Mouse (Mus musculus) kidney, embryonic 16.5 days (tissue): ENCODE measurements around the gene Fam214b. TPM values are rescaled to one million over a fixed set of nuclear protein-coding genes. Genes with fewer than 3 reads are reported as not detected.

Experiments used
- ATAC-seq: fragments of 200-750 bp; cut with Nextera tagmentation; 2 replicates; pipeline ENCODE4 v1.8.0; 2017; ENCODE audit warnings: moderate TSS enrichment; ENCODE audit not compliant: low FRiP score, low TSS enrichment
- H3K27ac ChIP-seq: fragments of 300-500 bp; sonication (generic); 2 replicates; pipeline ENCODE4 v1.5.1; 2014; ENCODE audit warnings: low read length
- H3K27me3 ChIP-seq: fragments of 300-500 bp; sonication (generic); 2 replicates; pipeline ENCODE4 v1.6.1; 2014; ENCODE audit warnings: low read length, control low read depth, mixed read lengths; ENCODE audit not compliant: insufficient read depth
- H3K36me3 ChIP-seq: fragments of 300-500 bp; sonication (generic); 2 replicates; pipeline ENCODE4 v1.6.1; 2014; ENCODE audit warnings: low read length, control low read depth, mixed read lengths; ENCODE audit not compliant: insufficient read depth
- H3K4me1 ChIP-seq: fragments of 300-500 bp; sonication (generic); 2 replicates; pipeline ENCODE4 v1.6.1; 2014; ENCODE audit warnings: low read length, control low read depth, mixed read lengths; ENCODE audit not compliant: insufficient read depth
- H3K4me2 ChIP-seq: fragments of 300-500 bp; sonication (generic); replicated peaks from 2 replicates; pipeline ENCODE4 v1.6.1; 2014; ENCODE audit warnings: low read depth, low read length
- H3K4me3 ChIP-seq: fragments of 300-500 bp; sonication (generic); 2 replicates; pipeline ENCODE4 v1.5.1; 2014; ENCODE audit warnings: mild to moderate bottlenecking, low read length
- H3K9ac ChIP-seq: fragments of 300-500 bp; sonication (generic); replicated peaks from 2 replicates; pipeline ENCODE4 v1.6.1; 2014; ENCODE audit warnings: low read length
- H3K9me3 ChIP-seq: fragments of 300-500 bp; sonication (generic); 2 replicates; pipeline ENCODE4 v1.6.1; 2016; ENCODE audit warnings: low read length, control low read depth
- WGBS: fragments of 180-500 bp; shearing (Covaris S2); extraction: QIAGEN DNeasy Blood & Tissue Kit; methylation state at CpG from one replicate; pipeline ENCODE4 v1.1.7; 2014; 5-methylcytosine and 5-hydroxymethylcytosine counted together
- polyA plus RNA-seq: library from polyadenylated mRNA; unstranded; fragments of >200 nt; fragmentation: Nextera tagmentation; extraction: Ambion mirVana; gene quantifications from 2 replicates; pipeline ENCODE4 v1.2.1, GENCODE M21; 2015

The Fam214b gene
- polyA plus RNA-seq, 1 experiment from 2014 or later, result 11.7 TPM

DNA sequence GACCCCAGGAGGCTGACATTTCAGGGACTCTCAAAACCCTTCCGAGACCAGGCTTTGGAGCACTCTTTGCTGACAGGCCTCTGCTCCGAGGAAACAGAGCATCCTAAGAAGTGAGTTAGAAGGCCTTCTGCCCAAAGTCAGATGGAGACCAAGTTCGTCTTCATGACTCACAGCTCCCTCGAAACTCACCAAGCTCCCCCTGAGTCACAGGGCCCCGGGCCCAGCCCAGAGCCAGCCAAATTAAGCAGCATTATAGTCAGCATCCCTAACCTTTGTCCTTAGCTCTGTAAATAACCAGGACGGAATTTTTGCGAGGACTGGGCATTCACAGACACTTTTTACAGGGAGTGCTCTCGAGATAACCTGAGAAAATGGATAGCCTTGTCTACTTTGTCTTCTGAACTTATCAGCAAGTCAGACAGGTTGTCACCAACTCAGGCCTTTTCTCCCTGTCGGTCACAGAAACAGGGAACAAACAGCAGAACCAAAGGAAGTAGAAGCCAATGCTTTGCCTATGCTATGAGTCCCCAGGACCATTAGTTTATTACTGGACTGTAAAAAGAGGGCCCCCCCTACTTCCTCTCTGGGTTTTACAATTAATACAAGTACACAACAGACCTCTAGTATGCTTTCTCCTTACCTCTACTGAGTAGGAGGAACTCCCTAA lies 5.0 kb downstream of the Fam214b start:
- peaks cover 5% of the 10 kb centered on the region; the same call in 1 of the 2 replicates for H3K36me3 ChIP-seq
- H3K9ac ChIP-seq, result no peak overlapping the region
- H3K27ac ChIP-seq, result peak overlapping the region; percentile 4; the same call in 1 of the 2 replicates
- peaks cover 41% of the 10 kb centered on the region for H3K4me1 ChIP-seq
- H3K9me3 ChIP-seq, result no peaks in the 10 kb centered on the region
- H3K4me3 ChIP-seq, result no peak overlapping the region
- no peak for ATAC-seq
- WGBS, result 71% methylated on average over 9 of the region's 9 CpGs
- H3K4me2 ChIP-seq, result no peak overlapping the region
- no peaks in the 10 kb centered on the region for H3K27me3 ChIP-seq

DNA sequence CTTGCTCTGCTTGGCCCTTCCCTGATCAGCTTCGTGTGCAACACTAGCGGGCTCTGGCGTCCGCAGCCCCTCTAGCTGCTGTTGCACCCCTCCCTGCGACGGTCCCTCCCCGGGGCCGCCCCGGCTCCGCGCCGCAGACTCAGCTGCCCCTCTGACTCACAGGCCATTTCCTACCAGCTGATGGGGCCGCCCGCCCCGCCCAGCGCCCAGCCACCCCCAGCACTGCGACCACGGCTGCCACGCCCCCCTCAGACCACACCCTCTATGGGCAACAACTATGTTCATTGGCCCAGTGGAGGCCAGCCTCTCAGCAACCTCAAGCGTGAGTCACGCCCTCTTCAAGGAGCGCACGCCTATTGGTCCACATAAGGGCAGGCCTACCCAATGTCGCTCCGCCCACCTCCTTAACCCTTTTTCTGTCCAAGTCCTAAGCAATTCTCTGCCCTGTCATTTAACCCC lies 5.9 kb downstream of the Fam214b start:
- under 1% methylated on average over 25 of the region's 25 CpGs for WGBS
- peak overlapping the region; percentile 69 for H3K27ac ChIP-seq
- H3K9me3 ChIP-seq, result no peaks in the 10 kb centered on the region
- H3K36me3 ChIP-seq, result peaks cover 9% of the 10 kb centered on the region; the same call in 1 of the 2 replicates
- H3K4me1 ChIP-seq, result peaks cover 39% of the 10 kb centered on the region
- no peaks in the 10 kb centered on the region for H3K27me3 ChIP-seq
- peak overlapping the region; percentile 77 for H3K4me3 ChIP-seq
- ATAC-seq, result peak; percentile 98
- H3K9ac ChIP-seq, result peak overlapping the region; percentile 84
- H3K4me2 ChIP-seq, result peak overlapping the region; percentile 86

DNA sequence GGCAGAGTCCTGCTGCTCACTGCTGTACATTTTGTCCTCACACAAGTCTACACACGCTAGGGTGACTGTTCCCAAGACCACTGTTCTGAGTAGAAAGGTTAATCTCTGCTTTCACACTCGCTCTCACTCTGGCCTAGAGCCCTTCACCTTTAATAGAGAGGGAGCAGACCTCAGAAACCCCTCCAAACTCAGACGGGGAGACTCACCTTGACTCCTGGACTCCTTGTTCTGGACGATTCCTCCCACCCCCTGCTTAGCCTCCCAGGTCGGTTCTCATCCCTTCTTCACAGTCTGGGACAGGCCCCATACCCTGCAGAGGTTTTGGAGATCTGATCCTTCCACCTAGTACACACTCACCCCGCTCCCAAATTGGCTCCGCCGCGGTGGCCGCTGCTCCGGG lies 6.4 kb downstream of the Fam214b start:
- peak overlapping the region; percentile 84 for H3K9ac ChIP-seq
- H3K27me3 ChIP-seq, result no peaks in the 10 kb centered on the region
- ATAC-seq, result peak; percentile 44

GRCm38 (mm10) chr4:43038567-43039495 lies 7.2 kb downstream of the Fam214b start:
- no peak for ATAC-seq
- no peak overlapping the region for H3K27ac ChIP-seq

More for the DNA sequence above, 6.4 kb downstream of the Fam214b start:
- peak overlapping the region; percentile 77 for H3K4me3 ChIP-seq
- WGBS, result 2% methylated on average over 11 of the region's 11 CpGs
- H3K36me3 ChIP-seq, result peaks cover 9% of the 10 kb centered on the region; the same call in 1 of the 2 replicates
- peaks cover 34% of the 10 kb centered on the region for H3K4me1 ChIP-seq
- no peaks in the 10 kb centered on the region for H3K9me3 ChIP-seq
- peak overlapping the region; percentile 69 for H3K27ac ChIP-seq
- peak overlapping the region; percentile 86 for H3K4me2 ChIP-seq

DNA sequence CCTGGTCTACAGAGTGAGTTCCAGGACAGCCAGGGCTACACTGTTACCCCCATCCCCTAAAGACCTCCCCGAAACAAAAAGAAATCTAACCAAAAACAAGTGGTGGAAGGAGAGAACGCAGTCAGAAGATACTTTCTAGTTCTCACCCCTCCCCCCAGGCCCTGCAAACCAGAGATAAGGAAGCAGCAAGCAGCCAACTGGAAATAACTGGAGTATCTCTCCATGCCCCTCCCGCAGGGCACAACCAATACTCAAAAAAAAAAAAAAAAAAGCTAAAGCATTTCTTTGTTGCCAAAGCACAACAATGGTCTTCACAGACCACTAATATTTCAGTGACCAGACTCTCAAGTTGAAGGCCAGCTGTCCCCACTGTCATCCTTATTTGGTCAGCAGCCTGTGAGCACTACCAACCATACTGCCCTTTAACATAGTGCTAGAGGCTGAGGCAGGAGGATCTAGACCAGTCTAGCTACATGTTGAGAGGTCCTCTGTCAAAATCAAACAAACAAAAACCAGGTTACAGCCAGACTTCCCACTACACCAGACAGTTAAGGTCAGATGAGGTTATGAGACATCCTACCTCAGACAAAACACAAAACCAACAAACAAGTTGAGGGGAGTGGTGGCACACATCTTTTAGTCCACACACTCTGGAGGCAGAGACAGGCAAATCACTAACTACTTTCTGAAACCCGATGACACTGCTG lies 8.0 kb downstream of the Fam214b start:
- H3K4me1 ChIP-seq, result peaks cover 20% of the 10 kb centered on the region
- no peaks in the 10 kb centered on the region for H3K27me3 ChIP-seq
- no peak overlapping the region for H3K27ac ChIP-seq
- H3K36me3 ChIP-seq, result peaks cover 18% of the 10 kb centered on the region
- no peak overlapping the region; the same call in 1 of the 2 replicates for H3K4me2 ChIP-seq
- no peaks in the 10 kb centered on the region for H3K9me3 ChIP-seq
- no peak for ATAC-seq
- WGBS, result 68% methylated on average over 4 of the region's 4 CpGs
- no peak overlapping the region for H3K9ac ChIP-seq
- H3K4me3 ChIP-seq, result no peak overlapping the region

More at GRCm38 (mm10) chr4:43038567-43039495, 7.2 kb downstream of the Fam214b start:
- peaks cover 17% of the 10 kb centered on the region for H3K36me3 ChIP-seq
- peak overlapping the region; percentile 77 for H3K4me3 ChIP-seq
- H3K9ac ChIP-seq, result peak overlapping the region; percentile 84
- H3K4me2 ChIP-seq, result peak overlapping the region; percentile 86
- WGBS, result 49% methylated on average over 15 of the region's 15 CpGs
- no peaks in the 10 kb centered on the region for H3K9me3 ChIP-seq
- peaks cover 26% of the 10 kb centered on the region for H3K4me1 ChIP-seq
- H3K27me3 ChIP-seq, result no peaks in the 10 kb centered on the region

GRCm38 (mm10) chr4:43036356-43036755 lies 9.7 kb downstream of the Fam214b start:
- Histone ChIP-seq H3K9ac (no peak overlapping the region), H3K4me3 (no peak overlapping the region), H3K36me3 (peaks cover 18% of the 10 kb centered on the region), H3K27ac (no peak overlapping the region), H3K4me2 (no peak overlapping the region), H3K27me3 (no peaks in the 10 kb centered on the region), H3K4me1 (peaks cover 26% of the 10 kb centered on the region), H3K9me3 (no peaks in the 10 kb centered on the region)
- WGBS, result 88% methylated on average over 10 of the region's 10 CpGs
- no peak for ATAC-seq

- H3K9me3 ChIP-seq, result no peaks in the 10 kb centered on the region
- no peak for ATAC-seq
- 90% methylated on average over 6 of the region's 6 CpGs for WGBS
These were observed 10.2 kb downstream of the Fam214b start for GRCm38 (mm10) chr4:43035851-43036250.

GRCm38 (mm10) chr4:43033481-43033880 lies 12.5 kb downstream of the Fam214b start:
- H3K9me3 ChIP-seq, result no peaks in the 10 kb centered on the region
- WGBS, result 85% methylated on average over 14 of the region's 14 CpGs
- H3K27me3 ChIP-seq, result no peaks in the 10 kb centered on the region
- no peak overlapping the region for H3K9ac ChIP-seq
- no peak for ATAC-seq
- no peak overlapping the region for H3K4me2 ChIP-seq
- peaks cover 20% of the 10 kb centered on the region for H3K4me1 ChIP-seq
- no peak overlapping the region for H3K27ac ChIP-seq
- peaks cover 26% of the 10 kb centered on the region for H3K36me3 ChIP-seq
- H3K4me3 ChIP-seq, result no peak overlapping the region

More at GRCm38 (mm10) chr4:43035851-43036250, 10.2 kb downstream of the Fam214b start:
- no peak overlapping the region for H3K9ac ChIP-seq
- no peak overlapping the region for H3K4me3 ChIP-seq
- H3K4me1 ChIP-seq, result peaks cover 25% of the 10 kb centered on the region
- peaks cover 18% of the 10 kb centered on the region for H3K36me3 ChIP-seq
- no peak overlapping the region for H3K27ac ChIP-seq
- H3K27me3 ChIP-seq, result no peaks in the 10 kb centered on the region
- no peak overlapping the region for H3K4me2 ChIP-seq

GRCm38 (mm10) chr4:43032501-43032900 lies 13.5 kb downstream of the Fam214b start:
- Histone ChIP-seq H3K36me3 (peaks cover 35% of the 10 kb centered on the region), H3K27ac (no peak overlapping the region)
- 100% methylated on average over 1 of the region's 1 CpGs for WGBS

More at GRCm38 (mm10) chr4:43032501-43032900, 13.5 kb downstream of the Fam214b start:
- Histone ChIP-seq H3K9ac (no peak overlapping the region), H3K4me1 (peaks cover 14% of the 10 kb centered on the region), H3K4me2 (no peak overlapping the region), H3K27me3 (no peaks in the 10 kb centered on the region), H3K9me3 (no peaks in the 10 kb centered on the region), H3K4me3 (no peak overlapping the region)
- ATAC-seq, result no peak
